Mouse (Mus musculus) embryonic facial prominence, embryonic 15.5 days (tissue): ENCODE measurements around the gene Ptpn13. TPM values are rescaled to one million over a fixed set of nuclear protein-coding genes. Genes with fewer than 3 reads are reported as not detected.

Experiments
- ATAC-seq: fragments of 200-750 bp; cut with Nextera tagmentation; 2 replicates; pipeline ENCODE4 v1.8.0; 2017; ENCODE audit warnings: low read depth, moderate TSS enrichment; ENCODE audit not compliant: insufficient number of reproducible peaks, low FRiP score, low TSS enrichment
- H3K27ac ChIP-seq: fragments of 300-500 bp; sonication (generic); replicated peaks from 2 replicates; pipeline ENCODE4 v1.5.1; 2015; ENCODE audit warnings: mild to moderate bottlenecking, inconsistent platforms
- H3K27me3 ChIP-seq: fragments of 300-500 bp; sonication (generic); 2 replicates; pipeline ENCODE4 v1.6.1; 2015; ENCODE audit warnings: inconsistent platforms
- H3K36me3 ChIP-seq: fragments of 300-500 bp; sonication (generic); 2 replicates; pipeline ENCODE4 v1.6.1; 2015; ENCODE audit warnings: mild to moderate bottlenecking, inconsistent platforms
- H3K4me1 ChIP-seq: fragments of 300-500 bp; sonication (generic); 2 replicates; pipeline ENCODE4 v1.6.1; 2015; ENCODE audit warnings: inconsistent platforms
- H3K4me2 ChIP-seq: fragments of 300-500 bp; sonication (generic); replicated peaks from 2 replicates; pipeline ENCODE4 v1.6.1; 2015; ENCODE audit warnings: mild to moderate bottlenecking, inconsistent platforms
- H3K4me3 ChIP-seq: fragments of 300-500 bp; sonication (generic); replicated peaks from 2 replicates; pipeline ENCODE4 v1.5.1; 2015; ENCODE audit warnings: mild to moderate bottlenecking, inconsistent platforms
- H3K9ac ChIP-seq: fragments of 300-500 bp; sonication (generic); 2 replicates; pipeline ENCODE4 v1.6.1; 2015; ENCODE audit warnings: inconsistent platforms
- H3K9me3 ChIP-seq: fragments of 300-500 bp; sonication (generic); replicated peaks from 2 replicates; pipeline ENCODE4 v1.6.1; 2016; ENCODE audit warnings: inconsistent platforms
- WGBS: fragments of 180-500 bp; shearing (Covaris S2); methylation state at CpG from one replicate; pipeline ENCODE4 v1.1.7; 2015; 5-methylcytosine and 5-hydroxymethylcytosine counted together
- polyA plus RNA-seq: library from polyadenylated mRNA; unstranded; fragments of >200 nt; fragmentation: Nextera tagmentation; extraction: Ambion mirVana; gene quantifications from 2 replicates; pipeline ENCODE4 v1.2.1, GENCODE M21; 2015

The Ptpn13 gene
- polyA plus RNA-seq, 1 experiment from 2014 or later, result 22.7 TPM

DNA sequence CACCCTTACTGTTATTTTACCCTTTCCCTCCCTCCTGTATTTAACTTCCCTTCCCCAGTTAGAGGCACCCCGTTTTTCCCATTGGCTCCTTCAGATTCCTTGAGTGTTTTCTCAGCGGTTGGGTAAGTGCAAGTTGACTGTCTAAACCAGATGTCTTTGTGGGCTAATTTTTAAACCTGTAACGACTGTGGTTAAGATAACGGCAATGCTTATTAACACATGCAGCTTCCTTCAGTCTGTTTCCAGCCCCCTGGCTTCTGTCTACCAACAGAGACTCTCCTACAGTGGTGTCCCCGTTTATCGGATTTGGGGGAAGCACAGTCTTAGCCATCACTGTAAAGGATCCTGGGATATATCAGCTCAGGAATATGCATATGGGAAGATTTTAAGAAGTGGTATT, 35.9 kb downstream of the Ptpn13 start:
- Histone ChIP-seq H3K4me3 (no peak overlapping the region), H3K36me3 (no peaks in the 10 kb centered on the region), H3K9ac (no peak overlapping the region), H3K27me3 (no peaks in the 10 kb centered on the region), H3K4me2 (no peak overlapping the region), H3K27ac (no peak overlapping the region), H3K4me1 (peaks cover 7% of the 10 kb centered on the region; the same call in 1 of the 2 replicates), H3K9me3 (no peaks in the 10 kb centered on the region)
- 69% methylated on average over 6 of the region's 6 CpGs for WGBS
- ATAC-seq, result no peak

DNA sequence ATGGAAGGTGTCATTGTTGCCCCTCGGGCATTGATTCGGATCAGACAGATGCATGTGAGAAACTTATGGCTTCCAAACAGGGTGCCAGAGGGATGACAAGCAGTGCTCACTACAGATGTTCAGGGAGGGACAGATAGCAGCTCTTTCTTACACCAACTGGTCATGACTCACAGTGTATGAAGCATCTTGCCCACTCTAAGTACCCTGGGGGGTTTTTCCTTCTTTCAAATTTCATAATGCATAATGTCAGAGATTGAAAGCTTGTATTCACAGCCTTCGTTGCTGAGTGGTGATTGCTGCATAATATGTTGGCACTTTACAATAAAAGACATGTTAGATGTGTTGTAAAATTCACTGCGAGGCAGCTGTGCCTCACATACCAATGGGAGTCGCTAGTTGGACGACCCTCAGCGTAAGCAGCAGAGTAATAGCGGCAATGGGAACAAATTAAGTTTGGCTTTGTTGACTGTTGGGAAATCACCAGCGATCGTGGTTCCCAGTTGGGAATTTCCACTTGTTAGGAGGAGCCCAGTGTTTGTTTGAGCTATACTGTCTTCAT, 38.7 kb downstream of the Ptpn13 start:
- no peaks in the 10 kb centered on the region for H3K27me3 ChIP-seq
- H3K4me2 ChIP-seq, result no peak overlapping the region
- no peak overlapping the region for H3K4me3 ChIP-seq
- H3K36me3 ChIP-seq, result no peaks in the 10 kb centered on the region
- H3K4me1 ChIP-seq, result 0 out of 2 replicates have a peak, but pooled peaks cover 3% of the 10 kb centered on the region
- H3K9ac ChIP-seq, result no peak overlapping the region
- H3K27ac ChIP-seq, result no peak overlapping the region
- 65% methylated on average over 10 of the region's 10 CpGs for WGBS
- no peak for ATAC-seq
- no peaks in the 10 kb centered on the region for H3K9me3 ChIP-seq

DNA sequence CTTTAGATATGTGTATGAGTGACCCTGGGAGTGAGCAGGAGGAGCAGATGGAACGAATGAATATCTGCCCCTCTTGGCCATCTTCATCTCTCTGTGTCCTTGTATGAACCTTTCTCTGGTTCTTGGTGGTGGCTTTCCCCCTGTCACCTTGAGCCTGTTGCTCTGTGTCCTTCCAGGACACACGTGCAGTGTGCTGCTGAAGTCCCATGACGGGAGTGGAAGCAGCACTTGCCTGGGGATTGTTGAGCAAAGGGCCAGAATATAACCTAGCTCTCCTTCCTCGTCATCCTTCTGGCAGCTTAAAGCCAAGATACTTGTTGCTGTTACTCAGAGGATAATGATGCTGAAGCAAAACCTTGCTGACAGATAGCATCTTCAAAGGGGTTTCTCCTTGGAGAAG, 39.3 kb downstream of the Ptpn13 start:
- H3K36me3 ChIP-seq, result no peaks in the 10 kb centered on the region
- no peaks in the 10 kb centered on the region for H3K9me3 ChIP-seq
- WGBS, result 71% methylated on average over 4 of the region's 4 CpGs
- no peaks in the 10 kb centered on the region for H3K27me3 ChIP-seq
- no peak for ATAC-seq
- no peak overlapping the region for H3K4me2 ChIP-seq
- H3K4me3 ChIP-seq, result no peak overlapping the region
- 0 out of 2 replicates have a peak, but pooled peaks cover 3% of the 10 kb centered on the region for H3K4me1 ChIP-seq
- H3K9ac ChIP-seq, result no peak overlapping the region
- H3K27ac ChIP-seq, result no peak overlapping the region

DNA sequence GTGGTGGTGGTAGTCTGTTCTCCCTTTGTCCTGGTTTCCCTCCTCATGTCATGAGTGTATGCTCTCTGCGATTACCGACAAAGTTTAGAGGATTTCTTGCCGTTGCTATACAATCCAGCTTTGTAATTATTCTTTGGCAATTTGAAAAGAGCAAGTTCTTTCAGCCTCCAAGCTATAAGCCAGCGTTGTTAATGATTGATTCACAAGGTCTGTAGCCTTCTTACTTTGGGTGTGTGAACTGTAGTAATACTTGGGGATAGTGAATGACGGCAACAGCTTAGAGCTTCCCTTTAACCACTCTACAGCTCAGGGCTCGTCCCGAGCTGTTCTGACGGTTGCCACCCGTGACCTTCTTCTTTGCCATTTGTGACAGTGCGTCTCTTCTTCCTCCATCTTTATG, 39.8 kb downstream of the Ptpn13 start:
- no peaks in the 10 kb centered on the region for H3K36me3 ChIP-seq
- no peaks in the 10 kb centered on the region for H3K27me3 ChIP-seq
- no peak overlapping the region for H3K4me2 ChIP-seq
- H3K27ac ChIP-seq, result no peak overlapping the region
- H3K9ac ChIP-seq, result no peak overlapping the region
- WGBS, result 72% methylated on average over 10 of the region's 10 CpGs
- no peaks in the 10 kb centered on the region for H3K9me3 ChIP-seq
- no peak for ATAC-seq
- 0 out of 2 replicates have a peak, but pooled peaks cover 3% of the 10 kb centered on the region for H3K4me1 ChIP-seq
- H3K4me3 ChIP-seq, result no peak overlapping the region

DNA sequence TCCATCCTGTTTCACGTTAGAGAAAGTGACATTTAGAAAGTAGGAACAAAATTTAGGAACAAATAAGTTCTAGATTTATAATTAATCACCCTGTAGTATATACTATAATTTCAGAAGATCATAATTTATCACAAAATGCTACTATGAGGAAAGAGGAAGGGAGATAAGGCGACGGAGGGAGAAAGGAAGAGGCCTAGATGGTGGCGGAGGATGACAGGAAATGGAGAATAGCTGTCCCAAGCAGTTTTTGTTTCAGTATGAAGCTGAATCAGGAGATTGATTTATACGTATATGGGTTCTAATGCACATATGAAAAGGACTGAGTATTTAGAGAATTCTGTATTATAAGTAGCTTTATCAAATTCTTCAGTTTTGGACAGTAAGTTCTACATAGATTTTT, 47.7 kb downstream of the Ptpn13 start:
- H3K4me3 ChIP-seq, result no peak overlapping the region
- ATAC-seq, result no peak
- no peak overlapping the region for H3K4me2 ChIP-seq
- no peak overlapping the region for H3K9ac ChIP-seq
- peaks cover 7% of the 10 kb centered on the region for H3K4me1 ChIP-seq
- H3K27ac ChIP-seq, result no peak overlapping the region
- H3K36me3 ChIP-seq, result no peaks in the 10 kb centered on the region
- no peaks in the 10 kb centered on the region for H3K9me3 ChIP-seq
- 82% methylated on average over 5 of the region's 5 CpGs for WGBS
- H3K27me3 ChIP-seq, result no peaks in the 10 kb centered on the region

DNA sequence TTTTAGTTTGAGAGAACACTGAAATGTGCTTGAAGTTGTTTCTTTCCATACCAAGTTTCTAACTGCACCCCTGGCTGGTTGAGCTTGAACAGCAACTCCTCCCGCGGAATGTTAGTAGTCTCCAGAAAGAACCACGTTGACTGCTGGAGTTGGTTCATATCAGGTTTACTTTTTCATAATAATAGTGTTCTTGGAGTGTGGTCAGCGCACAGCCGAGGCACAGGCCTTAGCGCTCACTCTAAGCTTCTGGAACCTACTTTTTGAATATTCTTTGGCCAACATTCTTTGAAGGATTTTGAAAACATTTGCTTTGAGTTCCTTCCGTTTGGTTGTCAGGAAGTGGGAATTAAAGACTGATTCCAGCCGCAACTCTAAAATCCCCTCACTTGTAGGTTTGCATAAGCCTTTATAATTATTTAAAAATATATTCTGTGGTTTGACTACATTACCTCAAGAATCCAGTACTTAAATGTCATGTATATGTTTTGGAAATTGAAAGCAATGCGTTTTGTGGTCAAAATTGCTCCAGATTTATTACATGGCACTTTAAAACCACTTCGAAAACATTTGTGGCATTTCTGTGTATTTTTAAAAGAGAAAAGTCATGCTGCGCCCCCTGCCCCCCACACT, 48.6 kb downstream of the Ptpn13 start:
- Histone ChIP-seq H3K36me3 (no peaks in the 10 kb centered on the region), H3K4me3 (no peak overlapping the region), H3K9ac (no peak overlapping the region), H3K4me1 (peaks cover 7% of the 10 kb centered on the region), H3K27ac (peak overlapping the region; percentile 44; the same call in 1 of the 2 replicates), H3K27me3 (no peaks in the 10 kb centered on the region), H3K9me3 (no peaks in the 10 kb centered on the region), H3K4me2 (0 out of 2 replicates have a peak overlapping the region, but pooled peaks have one; percentile 2)
- WGBS, result 44% methylated on average over 11 of the region's 11 CpGs
- ATAC-seq, result peak; percentile 80; the same call in 1 of the 2 replicates

DNA sequence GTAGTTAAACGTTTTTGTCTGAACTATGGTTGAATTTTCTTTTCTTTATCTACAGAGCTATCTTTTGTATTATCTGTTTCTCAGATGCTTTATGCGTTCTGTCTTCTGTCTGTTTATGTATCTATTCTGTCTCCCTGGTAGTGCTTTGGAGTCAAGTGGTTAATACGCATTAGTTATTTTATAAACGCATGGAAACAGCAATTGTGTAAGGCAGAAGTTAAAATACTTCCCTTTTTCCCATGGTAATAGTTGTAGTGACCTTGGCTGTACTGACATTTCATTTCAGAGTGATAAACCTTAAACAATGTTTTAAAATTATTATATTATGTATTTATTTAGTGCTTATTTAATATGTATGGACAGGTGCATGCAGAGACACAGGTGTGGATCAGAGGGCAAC, 49.3 kb downstream of the Ptpn13 start:
- Histone ChIP-seq H3K4me2 (no peak overlapping the region), H3K9ac (no peak overlapping the region), H3K27ac (no peak overlapping the region), H3K4me3 (no peak overlapping the region), H3K4me1 (peaks cover 7% of the 10 kb centered on the region), H3K9me3 (no peaks in the 10 kb centered on the region), H3K36me3 (no peaks in the 10 kb centered on the region), H3K27me3 (no peaks in the 10 kb centered on the region)
- 72% methylated on average over 4 of the region's 4 CpGs for WGBS
- ATAC-seq, result no peak

DNA sequence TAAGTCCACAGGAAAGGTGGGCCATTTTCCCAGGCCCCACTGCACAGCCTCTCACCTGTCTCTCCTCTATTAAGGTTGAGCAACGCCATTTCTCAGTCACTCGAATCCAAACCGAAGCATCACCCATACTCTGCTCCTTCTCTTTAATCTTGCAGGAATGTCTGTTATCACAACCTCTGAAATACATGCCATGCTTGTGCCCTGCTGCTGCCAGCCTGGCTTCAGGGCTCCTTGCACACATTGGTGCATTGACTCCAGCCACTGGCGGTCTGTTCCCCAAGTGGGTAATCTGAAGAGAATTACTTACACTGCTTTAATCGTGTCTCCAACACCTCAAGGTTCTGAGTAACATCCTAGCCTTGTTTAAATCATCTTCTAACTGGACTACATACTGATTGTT, 50.5 kb downstream of the Ptpn13 start:
- no peaks in the 10 kb centered on the region for H3K36me3 ChIP-seq
- H3K27ac ChIP-seq, result no peak overlapping the region
- 87% methylated on average over 5 of the region's 5 CpGs for WGBS
- no peaks in the 10 kb centered on the region for H3K27me3 ChIP-seq
- H3K4me1 ChIP-seq, result peaks cover 7% of the 10 kb centered on the region
- no peak for ATAC-seq
- no peak overlapping the region for H3K4me3 ChIP-seq
- no peaks in the 10 kb centered on the region for H3K9me3 ChIP-seq
- no peak overlapping the region for H3K9ac ChIP-seq
- no peak overlapping the region for H3K4me2 ChIP-seq

DNA sequence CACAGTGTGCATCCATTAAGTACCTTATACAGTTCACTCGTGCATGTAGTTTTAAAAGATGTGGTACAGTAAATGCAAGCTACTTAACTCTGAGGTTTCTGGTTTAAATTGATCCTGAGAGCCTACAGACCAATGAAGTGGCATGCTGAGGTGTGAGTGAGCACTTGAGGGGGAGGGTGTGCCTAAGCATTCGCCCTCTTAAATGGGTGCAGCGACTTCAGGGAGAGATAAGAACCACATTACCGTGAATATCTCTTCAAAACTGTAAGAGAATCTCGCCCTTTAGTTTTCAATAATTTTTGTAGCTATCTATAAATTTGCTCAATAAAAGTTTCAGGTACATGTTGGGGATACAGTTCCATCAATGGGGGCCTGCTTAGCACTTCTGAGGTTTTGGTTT, 54.5 kb downstream of the Ptpn13 start:
- ATAC-seq, result no peak
- Histone ChIP-seq H3K27ac (no peak overlapping the region), H3K9ac (no peak overlapping the region), H3K36me3 (no peaks in the 10 kb centered on the region), H3K4me2 (no peak overlapping the region), H3K9me3 (no peaks in the 10 kb centered on the region), H3K4me1 (no peaks in the 10 kb centered on the region), H3K4me3 (no peak overlapping the region), H3K27me3 (no peaks in the 10 kb centered on the region)
- WGBS, result 93% methylated on average over 5 of the region's 5 CpGs

DNA sequence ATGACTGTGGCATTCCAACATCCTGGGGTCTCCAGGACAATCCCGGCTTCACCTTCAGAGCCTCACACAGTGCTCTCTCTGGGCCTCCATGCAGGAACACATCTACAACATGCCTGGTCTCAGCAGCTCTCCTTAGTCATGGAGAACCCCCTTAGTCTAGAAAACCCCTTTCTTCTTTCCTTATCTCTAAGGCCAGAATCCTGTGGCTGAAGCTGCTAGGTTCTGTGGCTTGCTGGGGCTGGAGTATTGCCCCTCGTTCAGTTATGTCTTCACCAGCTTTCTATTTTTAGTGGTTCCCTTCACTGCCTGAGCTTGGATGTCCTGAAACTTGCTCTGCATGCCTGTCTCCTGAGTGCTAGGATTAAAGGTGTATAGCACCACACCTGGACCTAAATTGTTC, 56.2 kb downstream of the Ptpn13 start:
- ATAC-seq, result no peak
- H3K4me2 ChIP-seq, result no peak overlapping the region
- H3K27me3 ChIP-seq, result no peaks in the 10 kb centered on the region
- H3K4me3 ChIP-seq, result no peak overlapping the region
- H3K9me3 ChIP-seq, result no peaks in the 10 kb centered on the region
- H3K4me1 ChIP-seq, result no peaks in the 10 kb centered on the region
- H3K27ac ChIP-seq, result no peak overlapping the region; the same call in 1 of the 2 replicates
- WGBS, result 69% methylated on average over 2 of the region's 2 CpGs
- H3K9ac ChIP-seq, result no peak overlapping the region
- no peaks in the 10 kb centered on the region for H3K36me3 ChIP-seq

DNA sequence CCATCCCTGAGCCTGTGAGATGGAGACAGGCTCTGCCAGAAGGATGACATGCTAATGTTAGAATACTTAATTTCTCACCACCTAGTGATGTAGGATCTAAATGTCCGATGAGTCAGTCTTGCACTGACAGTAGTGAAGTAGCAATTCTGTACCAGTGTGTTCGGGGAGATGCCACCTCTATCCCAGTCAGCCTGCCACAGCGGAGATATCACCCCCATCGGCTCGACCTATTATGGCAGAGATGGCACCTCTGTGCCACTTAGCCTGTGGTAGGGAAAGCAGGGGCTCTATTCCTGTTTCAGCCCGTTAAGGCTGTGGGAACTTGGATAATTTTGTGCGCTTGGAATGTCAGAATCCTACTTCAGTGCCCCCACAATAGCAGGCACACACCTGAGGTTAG, 62.0 kb downstream of the Ptpn13 start:
- WGBS, result 88% methylated on average over 7 of the region's 7 CpGs
- Histone ChIP-seq H3K27ac (no peak overlapping the region), H3K4me1 (no peaks in the 10 kb centered on the region), H3K36me3 (peaks cover 14% of the 10 kb centered on the region), H3K4me3 (no peak overlapping the region), H3K27me3 (no peaks in the 10 kb centered on the region), H3K9ac (no peak overlapping the region), H3K9me3 (no peaks in the 10 kb centered on the region), H3K4me2 (no peak overlapping the region)
- no peak for ATAC-seq

DNA sequence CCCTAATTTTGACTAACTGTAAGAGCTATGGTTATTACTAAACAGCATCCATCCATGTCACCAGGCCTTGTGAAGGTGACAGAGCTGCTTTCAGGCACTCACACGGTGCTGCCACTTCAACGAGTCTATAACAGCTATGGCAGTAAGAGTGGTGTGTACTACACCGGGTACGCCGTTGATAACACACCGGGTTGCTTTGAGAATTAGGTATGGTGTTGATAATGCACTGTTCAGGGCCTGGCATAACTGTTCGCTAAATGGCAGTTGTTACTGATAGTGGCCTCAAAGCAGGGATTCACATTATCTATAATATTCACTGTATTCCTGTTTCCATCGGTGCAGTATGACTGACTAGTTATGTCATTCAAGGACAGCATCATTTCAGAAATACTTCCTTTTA, 66.0 kb downstream of the Ptpn13 start:
- 93% methylated on average over 8 of the region's 8 CpGs for WGBS
- no peak overlapping the region for H3K4me3 ChIP-seq
- peaks cover 19% of the 10 kb centered on the region for H3K36me3 ChIP-seq
- no peak overlapping the region for H3K9ac ChIP-seq
- no peaks in the 10 kb centered on the region for H3K27me3 ChIP-seq
- H3K4me1 ChIP-seq, result no peaks in the 10 kb centered on the region
- H3K27ac ChIP-seq, result no peak overlapping the region
- no peaks in the 10 kb centered on the region for H3K9me3 ChIP-seq
- ATAC-seq, result no peak
- no peak overlapping the region for H3K4me2 ChIP-seq
